Comparison of ENCODE assay signal across 8 mouse cellular contexts in genomic region chr11:119363534-119364145, GRCm38 (mm10). TPM values are rescaled to one million over a fixed set of nuclear protein-coding genes. Genes with fewer than 3 reads are reported as not detected.
DNase-seq lines count a peak whose midpoint lies in the region; ATAC-seq and TF ChIP-seq lines count a peak whose summit lies in the region.

No protein-coding gene starts in this region.

- 0 out of 2 replicates have a peak overlapping the region, but pooled peaks have one; percentile 20 for H3K4me2 ChIP-seq in embryonic facial prominence, embryonic 13.5 days
- peak overlapping the region; percentile 5; the same call in 1 of the 2 replicates for H3K4me2 ChIP-seq in heart, embryonic 13.5 days
- H3K4me2 ChIP-seq in kidney, embryonic 16.5 days (replicated peaks; ENCODE audit: low read depth, low read length): 0 out of 2 replicates have a peak overlapping the region, but pooled peaks have one; percentile 6
- no peak overlapping the region for H3K4me2 ChIP-seq in stomach, embryonic 16.5 days (ENCODE audit: low read depth, low read length)

- H3K27me3 ChIP-seq in embryonic facial prominence, embryonic 13.5 days: no peaks in the 10 kb centered on the region
- no peaks in the 10 kb centered on the region for H3K27me3 ChIP-seq in heart, embryonic 13.5 days (replicated peaks)
- H3K27me3 ChIP-seq in kidney, embryonic 16.5 days (ENCODE audit: insufficient read depth, low read length): no peaks in the 10 kb centered on the region
- no peaks in the 10 kb centered on the region for H3K27me3 ChIP-seq in liver, adult 2 months (ENCODE audit: control insufficient read depth, insufficient read depth, low read length)
- no peaks in the 10 kb centered on the region for H3K27me3 ChIP-seq in stomach, embryonic 16.5 days (ENCODE audit: control insufficient read depth, insufficient read depth, low read length)

- peaks cover 3% of the 10 kb centered on the region; the same call in 1 of the 2 replicates for H3K4me1 ChIP-seq in embryonic facial prominence, embryonic 13.5 days
- H3K4me1 ChIP-seq in heart, embryonic 13.5 days: peaks cover 8% of the 10 kb centered on the region
- no peaks in the 10 kb centered on the region for H3K4me1 ChIP-seq in kidney, embryonic 16.5 days (ENCODE audit: insufficient read depth, low read length)
- no peaks in the 10 kb centered on the region for H3K4me1 ChIP-seq in liver, adult 2 months (ENCODE audit: control insufficient read depth, insufficient read depth, low read length)
- no peaks in the 10 kb centered on the region; the same call in 1 of the 2 replicates for H3K4me1 ChIP-seq in stomach, embryonic 16.5 days (ENCODE audit: control insufficient read depth, insufficient read depth, low read length)

- peaks cover 51% of the 10 kb centered on the region for H3K36me3 ChIP-seq in embryonic facial prominence, embryonic 13.5 days
- H3K36me3 ChIP-seq in heart, embryonic 13.5 days: peaks cover 74% of the 10 kb centered on the region
- peaks cover 9% of the 10 kb centered on the region for H3K36me3 ChIP-seq in kidney, embryonic 16.5 days (ENCODE audit: insufficient read depth, low read length)
- peaks cover 4% of the 10 kb centered on the region; the same call in 1 of the 2 replicates for H3K36me3 ChIP-seq in liver, adult 2 months (ENCODE audit: control insufficient read depth, insufficient read depth, low read length)
- H3K36me3 ChIP-seq in stomach, embryonic 16.5 days (ENCODE audit: control insufficient read depth, insufficient read depth, low read length): peaks cover 3% of the 10 kb centered on the region; the same call in 1 of the 2 replicates

- peak; percentile 96 for TF ChIP-seq CTCF in liver, adult 2 months (IDR thresholded peaks at IDR 0.05; ENCODE audit: low read depth, low read length)

- H3K79me2 ChIP-seq in liver, adult 2 months (ENCODE audit: control insufficient read depth, insufficient read depth, low read length): no peaks in the 10 kb centered on the region

- peak; percentile 77 for DNase-seq in CD4-positive helper T cell, adult 2 months (ENCODE audit: low read depth, low spot score)
- DNase-seq in adrenal gland, postnatal 36 days: peak; percentile 75 to 81
- DNase-seq in liver, adult 2 months (ENCODE audit: extremely low read depth, low read depth, low spot score): peak; percentile 29
- peak; percentile 87 for DNase-seq in naive thymus-derived CD4-positive, alpha-beta T cell, adult 2 months (ENCODE audit: low read depth)

- no peaks in the 10 kb centered on the region for H3K9me3 ChIP-seq in embryonic facial prominence, embryonic 13.5 days
- peaks cover 4% of the 10 kb centered on the region; the same call in 1 of the 2 replicates for H3K9me3 ChIP-seq in heart, embryonic 13.5 days
- no peaks in the 10 kb centered on the region for H3K9me3 ChIP-seq in kidney, embryonic 16.5 days (ENCODE audit: low read length)
- H3K9me3 ChIP-seq in stomach, embryonic 16.5 days (replicated peaks; ENCODE audit: control insufficient read depth, low read length): 0 out of 2 replicates have a peak, but pooled peaks cover 2% of the 10 kb centered on the region

- TF ChIP-seq POLR2A in liver, adult 2 months (IDR thresholded peaks at IDR 0.05; ENCODE audit: extremely low read depth, insufficient read depth, low read length): no peak

- ATAC-seq in embryonic facial prominence, embryonic 13.5 days (ENCODE audit: insufficient number of reproducible peaks, insufficient read depth, low FRiP score, low TSS enrichment, low read depth): peak; percentile 71; the same call in 1 of the 2 replicates
- ATAC-seq in heart, embryonic 13.5 days (ENCODE audit: extremely low read depth, insufficient number of reproducible peaks, low FRiP score, low TSS enrichment): no peak
- peak; percentile 87 for ATAC-seq in kidney, embryonic 16.5 days (ENCODE audit: low FRiP score, low TSS enrichment)
- peak; percentile 80; the same call in 1 of the 2 replicates for ATAC-seq in stomach, embryonic 16.5 days (ENCODE audit: insufficient read depth, low FRiP score)

- H3K27ac ChIP-seq in embryonic facial prominence, embryonic 13.5 days: no peak overlapping the region
- H3K27ac ChIP-seq in heart, embryonic 13.5 days (replicated peaks): no peak overlapping the region
- H3K27ac ChIP-seq in kidney, embryonic 16.5 days (ENCODE audit: low read length): no peak overlapping the region
- H3K27ac ChIP-seq in liver, adult 2 months (replicated peaks; ENCODE audit: insufficient read depth, low read depth, low read length): no peak overlapping the region
- H3K27ac ChIP-seq in stomach, embryonic 16.5 days (ENCODE audit: low read length): no peak overlapping the region

- WGBS in embryonic facial prominence, embryonic 13.5 days: 30% methylated on average over 11 of the region's 11 CpGs
- WGBS in heart, embryonic 13.5 days: 30% methylated on average over 11 of the region's 11 CpGs
- 32% methylated on average over 11 of the region's 11 CpGs for WGBS in kidney, embryonic 16.5 days
- 40% methylated on average over 11 of the region's 11 CpGs for WGBS in liver, adult 2 months
- WGBS in stomach, embryonic 16.5 days: 34% methylated on average over 11 of the region's 11 CpGs

- H3K4me3 ChIP-seq in embryonic facial prominence, embryonic 13.5 days: no peak overlapping the region
- H3K4me3 ChIP-seq in heart, embryonic 13.5 days: no peak overlapping the region
- no peak overlapping the region for H3K4me3 ChIP-seq in kidney, embryonic 16.5 days (ENCODE audit: low read length)
- no peak overlapping the region for H3K4me3 ChIP-seq in liver, adult 2 months (ENCODE audit: insufficient read depth, low read depth, low read length)
- H3K4me3 ChIP-seq in stomach, embryonic 16.5 days (replicated peaks; ENCODE audit: low read length): no peak overlapping the region

- H3K9ac ChIP-seq in embryonic facial prominence, embryonic 13.5 days: no peak overlapping the region
- no peak overlapping the region for H3K9ac ChIP-seq in heart, embryonic 13.5 days
- H3K9ac ChIP-seq in kidney, embryonic 16.5 days (replicated peaks; ENCODE audit: low read length): no peak overlapping the region
- H3K9ac ChIP-seq in liver, adult 2 months (ENCODE audit: low read depth, low read length): no peak overlapping the region
- H3K9ac ChIP-seq in stomach, embryonic 16.5 days (ENCODE audit: low read length): peak overlapping the region; percentile 40; the same call in 1 of the 2 replicates

RNA-seq across cellular contexts. Expression of gene Slc26a11, which starts 8.3 kb away (rescaled TPM):
- total RNA-seq in adrenal gland, postnatal 36 days (2021): 1 to 10 TPM; 6.5 to 8.4 TPM
- 11.0 and 11.9 TPM in 2 replicates for polyA plus RNA-seq in embryonic facial prominence, embryonic 13.5 days (2015; fragmentation: Nextera tagmentation; extraction: Ambion mirVana)
- 9.3 and 10.4 TPM in 2 replicates for polyA plus RNA-seq in heart, embryonic 13.5 days (2015; fragmentation: Nextera tagmentation; extraction: Ambion mirVana)
- polyA plus RNA-seq in kidney, embryonic 16.5 days (2015; fragmentation: Nextera tagmentation; extraction: Ambion mirVana): 11.3 and 12.5 TPM in 2 replicates
- total RNA-seq in liver, adult 2 months (2014; rRNA removed): 2.5 and 3.9 TPM in 2 replicates
- polyA plus RNA-seq in liver, adult 2 months (2012; rRNA removed): 5.3 and 7.5 TPM in 2 replicates
- polyA plus RNA-seq in stomach, embryonic 16.5 days (2015; fragmentation: Nextera tagmentation; extraction: Ambion mirVana): 9.9 and 10.5 TPM in 2 replicates

RNA-seq across cellular contexts. Expression of gene Sgsh, which starts 8.3 kb away (rescaled TPM):
- 10 to 100 TPM; 14.7 to 24.9 TPM for total RNA-seq in adrenal gland, postnatal 36 days (2021)
- polyA plus RNA-seq in embryonic facial prominence, embryonic 13.5 days (2015; fragmentation: Nextera tagmentation; extraction: Ambion mirVana): 5.9 and 6.2 TPM in 2 replicates
- polyA plus RNA-seq in heart, embryonic 13.5 days (2015; fragmentation: Nextera tagmentation; extraction: Ambion mirVana): 5.7 and 6.9 TPM in 2 replicates
- 8.3 and 8.7 TPM in 2 replicates for polyA plus RNA-seq in kidney, embryonic 16.5 days (2015; fragmentation: Nextera tagmentation; extraction: Ambion mirVana)
- total RNA-seq in liver, adult 2 months (2014; rRNA removed): 2.1 and 2.6 TPM in 2 replicates
- polyA plus RNA-seq in liver, adult 2 months (2012; rRNA removed): 8.7 and 11.9 TPM in 2 replicates
- polyA plus RNA-seq in stomach, embryonic 16.5 days (2015; fragmentation: Nextera tagmentation; extraction: Ambion mirVana): 6.7 and 7.5 TPM in 2 replicates

RNA-seq across cellular contexts. Expression of gene Rnf213, which starts 29.3 kb away (rescaled TPM):
- total RNA-seq in adrenal gland, postnatal 36 days (2021): 10 to 100 TPM; 37.3 to 40.3 TPM
- polyA plus RNA-seq in embryonic facial prominence, embryonic 13.5 days (2015; fragmentation: Nextera tagmentation; extraction: Ambion mirVana): 1.9 and 2.1 TPM in 2 replicates
- polyA plus RNA-seq in heart, embryonic 13.5 days (2015; fragmentation: Nextera tagmentation; extraction: Ambion mirVana): 5.5 and 6.8 TPM in 2 replicates
- polyA plus RNA-seq in kidney, embryonic 16.5 days (2015; fragmentation: Nextera tagmentation; extraction: Ambion mirVana): 5.5 and 5.6 TPM in 2 replicates
- total RNA-seq in liver, adult 2 months (2014; rRNA removed): 43.4 and 43.5 TPM in 2 replicates
- 11.1 and 16.9 TPM in 2 replicates for polyA plus RNA-seq in liver, adult 2 months (2012; rRNA removed)
- 6.6 and 7.3 TPM in 2 replicates for polyA plus RNA-seq in stomach, embryonic 16.5 days (2015; fragmentation: Nextera tagmentation; extraction: Ambion mirVana)

RNA-seq across cellular contexts. Expression of gene Card14, which starts 56.1 kb away (rescaled TPM):
- total RNA-seq in adrenal gland, postnatal 36 days (2021): under 1 TPM; 0.17 to 0.33 TPM
- 1.1 and 1.2 TPM in 2 replicates for polyA plus RNA-seq in embryonic facial prominence, embryonic 13.5 days (2015; fragmentation: Nextera tagmentation; extraction: Ambion mirVana)
- 0.36 and 0.37 TPM in 2 replicates for polyA plus RNA-seq in heart, embryonic 13.5 days (2015; fragmentation: Nextera tagmentation; extraction: Ambion mirVana)
- 0.36 and 0.52 TPM in 2 replicates for polyA plus RNA-seq in kidney, embryonic 16.5 days (2015; fragmentation: Nextera tagmentation; extraction: Ambion mirVana)
- total RNA-seq in liver, adult 2 months (2014; rRNA removed): 0.09 and 0.20 TPM in 2 replicates
- 0.10 and 0.22 TPM in 2 replicates for polyA plus RNA-seq in liver, adult 2 months (2012; rRNA removed)
- polyA plus RNA-seq in stomach, embryonic 16.5 days (2015; fragmentation: Nextera tagmentation; extraction: Ambion mirVana): 3.2 and 5.1 TPM in 2 replicates

Comparison
In these comparisons a context has a peak if more than half of its experiments do, and no peak if none do; other contexts are left out.
1. DNase-seq: peak in every context shown above with its lines; median percentile 87 in naive thymus-derived CD4-positive, alpha-beta T cell, adult 2 months; 78 in adrenal gland, postnatal 36 days; 77 in CD4-positive helper T cell, adult 2 months; 29 in liver, adult 2 months.